Mouse (Mus musculus) neural tube, embryonic 14.5 days (tissue): ENCODE data around the gene Gm28305. TPM values are rescaled to one million over a fixed set of nuclear protein-coding genes. Genes with fewer than 3 reads are reported as not detected.

Experiments used
- polyA plus RNA-seq: library from polyadenylated mRNA; unstranded; fragments of >200 nt; fragmentation: Nextera tagmentation; extraction: Ambion mirVana; gene quantifications from 2 replicates; pipeline ENCODE4 v1.2.1, GENCODE M21; 2014

The Gm28305 gene
- polyA plus RNA-seq, 1 experiment from 2014 or later: not detected

Other genes with a start within 250 kb of the Gm28305 start
- gene Nphp3, start 38.1 kb upstream of the Gm28305 start, polyA plus RNA-seq: 3.6 and 5.0 TPM in 2 replicates
- 72.6 and 83.2 TPM in 2 replicates for gene Uba5, start 22.5 kb downstream of the Gm28305 start, polyA plus RNA-seq
- 7.8 and 8.8 TPM in 2 replicates for gene Acad11, start 22.7 kb downstream of the Gm28305 start, polyA plus RNA-seq
- gene Ackr4, start 86.3 kb downstream of the Gm28305 start, polyA plus RNA-seq: 1.4 and 2.2 TPM in 2 replicates
- 26.1 and 32.3 TPM in 2 replicates for gene Dnajc13, start 222.3 kb downstream of the Gm28305 start, polyA plus RNA-seq